Mouse (Mus musculus) c-Kit-positive CD71-positive TER-119-negative erythroid progenitor cells, embryonic 14.5 days (primary cell): ENCODE measurements around the gene Olfr1346.
A peak's percentile ranks its signal among the peaks of the same experiment; 100 is the strongest.
"Not testable (repeated sequence)": the region's sequence is repeated elsewhere in the genome, so short reads cannot be mapped to it uniquely, and the experiment has no call there.

Experiments used
- DNase-seq: peaks from one replicate; pipeline ENCODE4 v3.0.0-alpha.2; 2013; ENCODE audit warnings: low read depth

Olfr1346 gene

GRCm38 (mm10) chr7:6466951-6467350 is at the start of gene Olfr1346:
Gene Olfr1346 (plus strand): TSS chr7:6467101.
- DNase-seq = no peak

GRCm38 (mm10) chr7:6419894-6420293 is 47.0 kb upstream of the Olfr1346 start:
- no peak for DNase-seq

- no peak for DNase-seq
These were observed 37.5 kb upstream of the Olfr1346 start for GRCm38 (mm10) chr7:6429381-6429780.

- peak; percentile 14 for DNase-seq
These were observed 36.6 kb upstream of the Olfr1346 start for GRCm38 (mm10) chr7:6430342-6430741.

DNA sequence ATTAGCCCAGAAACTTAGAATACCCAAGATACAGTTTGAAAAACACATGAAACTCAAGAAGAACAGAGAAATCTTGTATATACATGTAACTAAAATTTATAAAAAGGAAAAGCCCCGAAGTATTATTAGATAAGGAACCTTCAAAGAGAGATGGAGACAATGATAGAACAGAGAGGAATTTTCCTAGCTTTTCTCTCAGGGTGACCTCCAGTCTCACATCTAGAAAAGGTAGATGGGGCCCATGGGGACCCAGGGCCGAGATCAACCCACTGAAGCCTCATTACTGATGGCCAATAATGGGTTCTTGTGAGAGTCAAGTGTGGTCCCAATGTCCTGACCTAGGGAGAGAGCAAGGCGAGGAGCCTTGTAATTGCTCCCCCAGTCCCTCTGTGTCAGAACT is 28.5 kb upstream of the Olfr1346 start, which contains the start of gene Olfr1344:
Gene Olfr1344 (plus strand): TSS at position 301 of the 400 bp plus-strand sequence.
- no peak for DNase-seq

- no peak for DNase-seq
These were observed 25.7 kb upstream of the Olfr1346 start for GRCm38 (mm10) chr7:6441173-6441572.

- no peak for DNase-seq
These were observed 19.1 kb upstream of the Olfr1346 start for GRCm38 (mm10) chr7:6447771-6448170.

GRCm38 (mm10) chr7:6455868-6456267 is 11.0 kb upstream of the Olfr1346 start, which contains the start of gene Olfr1336:
Gene Olfr1336 (plus strand): TSS chr7:6456168.
- DNase-seq = no peak

DNA sequence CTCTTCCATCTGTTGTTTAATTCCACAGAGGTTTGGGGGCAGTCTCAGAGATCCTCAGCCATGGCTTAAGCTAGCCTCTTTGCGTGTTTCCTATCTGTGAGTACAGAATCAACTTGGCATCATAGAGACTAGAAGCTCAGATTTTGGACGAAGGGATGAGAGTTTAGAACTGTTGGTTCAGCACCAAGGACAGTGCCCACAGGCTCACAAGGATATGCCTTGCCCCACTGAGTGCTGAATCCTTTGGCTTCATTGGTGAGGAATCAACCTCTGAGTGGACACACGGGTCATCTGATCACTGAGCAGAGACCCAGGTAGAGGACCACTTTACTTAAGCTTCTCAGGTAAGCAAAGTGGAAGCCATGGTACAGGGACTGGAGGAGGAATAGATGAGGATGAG is 10.5 kb upstream of the Olfr1346 start:
- DNase-seq = no peak

DNA sequence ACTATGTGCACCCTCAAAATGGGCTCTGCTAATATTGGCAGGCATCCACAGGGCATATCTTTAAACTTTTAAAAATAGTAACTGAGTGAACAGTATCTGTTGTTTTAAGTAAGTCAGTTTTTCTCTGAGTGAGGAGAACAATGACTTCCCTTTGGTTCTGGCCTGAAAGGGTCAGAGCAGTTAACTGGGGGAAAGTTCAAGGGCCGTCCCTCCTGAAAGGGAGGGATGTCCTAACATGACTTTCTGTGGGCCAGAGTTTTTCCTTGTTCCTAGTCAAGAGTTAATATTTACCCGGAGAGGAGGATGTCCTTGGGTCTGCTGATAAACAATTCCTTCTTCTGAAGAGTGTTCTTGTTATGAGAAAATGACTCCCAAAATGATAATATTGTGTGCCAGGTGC is 10.7 kb downstream of the Olfr1346 start:
- not testable (repeated sequence) for DNase-seq

DNA sequence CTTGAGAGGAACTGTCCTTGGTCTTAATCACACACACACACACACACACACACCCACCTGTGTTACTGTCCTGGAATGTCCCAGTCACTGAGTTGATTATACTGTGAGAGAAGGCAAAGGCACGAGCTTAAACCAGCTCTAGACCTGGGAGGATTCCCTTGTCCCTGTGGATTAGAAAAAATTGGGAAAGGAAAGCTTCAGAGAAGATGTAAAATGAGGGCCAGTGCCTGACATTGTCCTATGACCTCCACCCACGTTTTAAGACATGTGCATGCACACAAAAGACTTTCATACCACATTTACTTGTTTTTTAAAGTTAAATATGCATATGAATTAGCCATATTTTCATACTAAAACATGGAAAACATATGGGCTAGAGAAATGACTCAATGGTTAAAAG is 19.9 kb downstream of the Olfr1346 start, which contains the start of gene Olfr5:
Gene Olfr5 (minus strand): TSS at position 101 of the 400 bp plus-strand sequence.
- DNase-seq = no peak

GRCm38 (mm10) chr7:6499655-6500054 is 32.8 kb downstream of the Olfr1346 start, which contains the start of gene Olfr1347:
Gene Olfr1347 (minus strand): TSS chr7:6499755.
- no peak for DNase-seq

- no peak for DNase-seq
These were observed 41.7 kb downstream of the Olfr1346 start, which contains the start of gene Olfr1348 for GRCm38 (mm10) chr7:6508648-6509047. Gene Olfr1348 (minus strand): TSS chr7:6508748.

DNA sequence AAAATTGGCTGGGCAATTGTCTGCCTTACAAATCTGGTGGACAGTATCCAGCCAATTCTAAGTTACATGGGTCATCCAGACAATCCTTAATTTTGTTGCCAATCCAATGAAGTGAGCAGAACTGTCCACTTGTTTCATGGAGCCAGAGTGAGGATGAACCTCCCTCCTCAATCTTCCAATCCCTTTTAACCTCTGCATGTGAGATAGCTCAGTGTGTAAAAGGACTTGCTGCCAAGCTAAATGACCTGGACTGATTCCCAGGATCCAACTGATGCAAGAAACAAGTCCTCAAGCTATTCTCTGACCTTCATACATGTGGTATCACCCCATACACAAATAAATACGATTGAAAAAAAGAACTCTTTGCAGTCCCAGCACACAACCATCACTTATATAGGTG is 54.8 kb downstream of the Olfr1346 start:
- DNase-seq = no peak

- DNase-seq = no peak
These were observed 55.9 kb downstream of the Olfr1346 start, which contains the start of gene Olfr1349 for GRCm38 (mm10) chr7:6522850-6523249. Gene Olfr1349 (minus strand): TSS chr7:6522950.

GRCm38 (mm10) chr7:6525001-6525400 is 58.1 kb downstream of the Olfr1346 start:
- no peak for DNase-seq

- DNase-seq = no peak
These were observed 59.2 kb downstream of the Olfr1346 start for GRCm38 (mm10) chr7:6526141-6526540.
